Comparison of ENCODE assay signal across 11 mouse cellular contexts in genomic region chr5:92093263-92094061, GRCm38 (mm10). TPM values are rescaled to one million over a fixed set of nuclear protein-coding genes. Genes with fewer than 3 reads are reported as not detected.
DNase-seq lines count a peak whose midpoint lies in the region; ATAC-seq and TF ChIP-seq lines count a peak whose summit lies in the region.
"Had no signal": no experiment of that assay in that cellular context is flagged by ENCODE, and none has a peak within 500 bp of the region (broad histone marks: within the 10 kb centered on the region; RNA-seq: fewer than 3 reads in every experiment).

No protein-coding gene starts in this region.

- H3K9ac ChIP-seq in hindbrain, embryonic 11.5 days (ENCODE audit: low read depth, low read length), result no peak overlapping the region

- H3K4me3 ChIP-seq in hindbrain, embryonic 11.5 days (ENCODE audit: low read depth, low read length), result no peak overlapping the region
- H3K4me3 ChIP-seq in hindbrain, embryonic 10.5 days, result no peak overlapping the region
- H3K4me3 ChIP-seq in testis, adult 2 months (ENCODE audit: control insufficient read depth, low read depth, low read length), result no peak overlapping the region

- no peak for TF ChIP-seq CTCF in testis, adult 2 months (IDR thresholded peaks at IDR 0.05; ENCODE audit: control insufficient read depth, insufficient read depth, insufficient replicate concordance, low read depth, low read length)

- DNase-seq in hindbrain, embryonic 11.5 days (ENCODE audit: low spot score), result no peak
- no peak for DNase-seq in hindbrain, embryonic 10.5 days (ENCODE audit: low spot score)
- DNase-seq in testis, postnatal 14 days (ENCODE audit: low spot score), result no peak
- no peak for DNase-seq in embryo, embryonic 10 days (ENCODE audit: low spot score)
- no peak for DNase-seq in gastrocnemius, postnatal 10 days
- DNase-seq: heart, postnatal 14 days; lung, postnatal 10 days had no signal

- H3K36me3 ChIP-seq in hindbrain, embryonic 11.5 days (ENCODE audit: control insufficient read depth, insufficient read depth, low read length), result no peaks in the 10 kb centered on the region
- H3K36me3 ChIP-seq in hindbrain, embryonic 10.5 days, result no peaks in the 10 kb centered on the region
- H3K36me3 ChIP-seq in testis, adult 2 months (ENCODE audit: control insufficient read depth, insufficient read depth, low read length), result no peaks in the 10 kb centered on the region

- WGBS in hindbrain, embryonic 11.5 days, result 51% methylated on average over 15 of the region's 15 CpGs
- 47% methylated on average over 15 of the region's 15 CpGs for WGBS in hindbrain, embryonic 10.5 days

- no peak for TF ChIP-seq POLR2A in testis, adult 2 months (IDR thresholded peaks at IDR 0.05; ENCODE audit: control insufficient read depth, low read depth, low read length)

- 0 out of 2 replicates have a peak, but pooled peaks have one; percentile 30 for ATAC-seq in hindbrain, embryonic 11.5 days (ENCODE audit: low FRiP score)
- peak; percentile 33 for ATAC-seq in erythroid progenitor cell, adult 5-6 weeks (replicated peaks; ENCODE audit: low FRiP score, poor library complexity, severe bottlenecking)
- peak; percentile 40; the same call in 1 of the 2 replicates for ATAC-seq in neutrophil, adult 5-6 weeks (ENCODE audit: extremely low read depth, insufficient number of reproducible peaks, low FRiP score, poor library complexity, severe bottlenecking)

- H3K9me3 ChIP-seq in hindbrain, embryonic 11.5 days (ENCODE audit: control insufficient read depth, low read length), result no peaks in the 10 kb centered on the region
- no peaks in the 10 kb centered on the region for H3K9me3 ChIP-seq in hindbrain, embryonic 10.5 days
- H3K9me3 ChIP-seq: G1E had no signal

- no peak overlapping the region for H3K27ac ChIP-seq in hindbrain, embryonic 11.5 days (ENCODE audit: low read depth, low read length)
- no peak overlapping the region for H3K27ac ChIP-seq in hindbrain, embryonic 10.5 days
- 0 out of 2 replicates have a peak overlapping the region, but pooled peaks have one; percentile 24 for H3K27ac ChIP-seq in testis, adult 2 months (ENCODE audit: control insufficient read depth, insufficient read depth, low read depth, low read length)

- no peak overlapping the region for H3K4me2 ChIP-seq in hindbrain, embryonic 11.5 days (replicated peaks; ENCODE audit: low read depth, low read length)

- H3K4me1 ChIP-seq in hindbrain, embryonic 11.5 days (replicated peaks; ENCODE audit: control insufficient read depth, insufficient read depth, low read length), result 0 out of 2 replicates have a peak, but pooled peaks cover 3% of the 10 kb centered on the region
- H3K4me1 ChIP-seq in hindbrain, embryonic 10.5 days (replicated peaks), result peaks cover 15% of the 10 kb centered on the region
- no peaks in the 10 kb centered on the region for H3K4me1 ChIP-seq in testis, adult 2 months (ENCODE audit: control insufficient read depth, insufficient read depth, low read length)

- H3K27me3 ChIP-seq in hindbrain, embryonic 11.5 days (ENCODE audit: control insufficient read depth, insufficient read depth, low read length), result no peaks in the 10 kb centered on the region
- no peaks in the 10 kb centered on the region for H3K27me3 ChIP-seq in hindbrain, embryonic 10.5 days (ENCODE audit: insufficient read depth, poor library complexity, severe bottlenecking)
- no peaks in the 10 kb centered on the region for H3K27me3 ChIP-seq in testis, adult 2 months (ENCODE audit: control insufficient read depth, insufficient read depth, low read length)

RNA-seq across cellular contexts. Expression of gene G3bp2, which starts 9.9 kb away (rescaled TPM):
- polyA plus RNA-seq in hindbrain, embryonic 11.5 days (2014; fragmentation: Nextera tagmentation; extraction: Ambion mirVana), result 333 and 359 TPM in 2 replicates
- polyA plus RNA-seq in hindbrain, embryonic 10.5 days (2016; fragmentation: Nextera tagmentation; extraction: Ambion mirVana), result 273 and 276 TPM in 2 replicates
- 16.6 and 20.9 TPM in 2 replicates for polyA plus RNA-seq in testis, adult 2 months (2012; rRNA removed)
- total RNA-seq in erythroid progenitor cell, adult 5-6 weeks (2015; ENCODE audit: low replicate concordance), result 40.0 and 47.8 TPM in 2 replicates
- total RNA-seq in erythroid progenitor cell, adult 5-6 weeks (2017; ENCODE audit: low replicate concordance), result 60.5 and 68.3 TPM in 2 replicates
- total RNA-seq in neutrophil, adult 5-6 weeks (2017), result 117 and 139 TPM in 2 replicates
- total RNA-seq in gastrocnemius, postnatal 10 days (2021), result 10 to 100 TPM; 57.9 to 59.4 TPM

RNA-seq across cellular contexts. Expression of gene Uso1, which starts 44.3 kb away (rescaled TPM):
- polyA plus RNA-seq in hindbrain, embryonic 11.5 days (2014; fragmentation: Nextera tagmentation; extraction: Ambion mirVana), result 31.3 and 34.1 TPM in 2 replicates
- polyA plus RNA-seq in hindbrain, embryonic 10.5 days (2016; fragmentation: Nextera tagmentation; extraction: Ambion mirVana), result 36.6 and 38.5 TPM in 2 replicates
- polyA plus RNA-seq in testis, adult 2 months (2012; rRNA removed), result 8.1 and 8.7 TPM in 2 replicates
- total RNA-seq in erythroid progenitor cell, adult 5-6 weeks (2015; ENCODE audit: low replicate concordance), result 28.5 and 44.9 TPM in 2 replicates
- 20.8 and 36.7 TPM in 2 replicates for total RNA-seq in erythroid progenitor cell, adult 5-6 weeks (2017; ENCODE audit: low replicate concordance)
- total RNA-seq in neutrophil, adult 5-6 weeks (2017), result 29.8 and 30.3 TPM in 2 replicates
- total RNA-seq in gastrocnemius, postnatal 10 days (2021), result 10 to 100 TPM; 63.0 to 68.2 TPM

RNA-seq across cellular contexts. Expression of gene Cdkl2, which starts 49.8 kb away (rescaled TPM):
- 1.4 and 1.7 TPM in 2 replicates for polyA plus RNA-seq in hindbrain, embryonic 11.5 days (2014; fragmentation: Nextera tagmentation; extraction: Ambion mirVana)
- 0.34 and 0.77 TPM in 2 replicates for polyA plus RNA-seq in hindbrain, embryonic 10.5 days (2016; fragmentation: Nextera tagmentation; extraction: Ambion mirVana)
- polyA plus RNA-seq in testis, adult 2 months (2012; rRNA removed), result 25.3 and 28.8 TPM in 2 replicates
- total RNA-seq in erythroid progenitor cell, adult 5-6 weeks (2015; ENCODE audit: low replicate concordance), result 0.42 TPM in 1 of 2 replicates, not detected in the other
- total RNA-seq in erythroid progenitor cell, adult 5-6 weeks (2017; ENCODE audit: low replicate concordance), result 2.0 TPM in 1 of 2 replicates, not detected in the other
- total RNA-seq in neutrophil, adult 5-6 weeks (2017), result 0.25 and 1.3 TPM in 2 replicates
- total RNA-seq in gastrocnemius, postnatal 10 days (2021), result 1 to 10 TPM; 3.5 to 3.8 TPM
